Mouse (Mus musculus): ENCODE data around the gene E030025P04Rik.

GRCm38 (mm10) chr11:109187631-109188184 lies 43.5 kb upstream of the E030025P04Rik start:
- TF ChIP-seq CTCF (IDR thresholded peaks at IDR 0.05) (no peak), EP300 (IDR thresholded peaks at IDR 0.05) (no peak)

Measured in lung, postnatal 0 days (tissue).